Mouse (Mus musculus): ENCODE measurements around the gene Lama5. TPM values are rescaled to one million over a fixed set of nuclear protein-coding genes. Genes with fewer than 3 reads are reported as not detected.

The Lama5 gene
- 5.6 and 16.0 TPM in 2 replicates for polyA plus RNA-seq (2012; rRNA removed)

DNA sequence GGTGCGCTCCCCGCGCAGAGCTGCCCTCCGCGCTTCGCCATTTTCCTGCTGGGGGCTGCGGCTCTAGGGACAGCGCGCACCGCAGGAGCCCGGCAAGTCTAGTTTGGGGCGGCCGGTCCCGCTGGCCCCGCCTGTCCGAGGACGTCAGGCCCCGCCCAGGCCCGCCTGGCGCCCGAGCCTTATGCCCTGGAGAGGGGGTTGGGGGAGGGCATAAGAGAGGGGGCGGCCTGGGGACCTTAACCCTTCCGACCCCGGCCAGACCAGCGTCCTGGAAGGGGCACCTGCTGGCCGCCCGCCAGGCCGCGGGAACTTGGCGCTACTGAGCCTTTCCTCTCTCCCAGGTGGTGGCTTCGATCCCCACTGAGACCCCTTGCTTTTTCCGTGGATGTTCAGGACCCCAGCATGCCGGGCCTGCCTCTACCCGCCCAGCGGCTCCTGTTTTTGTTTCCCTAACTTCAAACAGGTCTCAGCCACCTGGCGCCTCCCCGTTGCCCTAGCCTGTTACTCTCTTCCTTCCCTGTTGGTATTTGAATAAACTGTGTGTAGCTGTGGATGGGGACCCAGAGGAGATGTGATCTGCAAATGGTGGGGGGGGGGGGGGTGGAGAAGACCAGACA lies at the start of gene Lama5:
Gene Lama5 (minus strand): TSS at position 98 of the 617 bp plus-strand sequence.

DNA sequence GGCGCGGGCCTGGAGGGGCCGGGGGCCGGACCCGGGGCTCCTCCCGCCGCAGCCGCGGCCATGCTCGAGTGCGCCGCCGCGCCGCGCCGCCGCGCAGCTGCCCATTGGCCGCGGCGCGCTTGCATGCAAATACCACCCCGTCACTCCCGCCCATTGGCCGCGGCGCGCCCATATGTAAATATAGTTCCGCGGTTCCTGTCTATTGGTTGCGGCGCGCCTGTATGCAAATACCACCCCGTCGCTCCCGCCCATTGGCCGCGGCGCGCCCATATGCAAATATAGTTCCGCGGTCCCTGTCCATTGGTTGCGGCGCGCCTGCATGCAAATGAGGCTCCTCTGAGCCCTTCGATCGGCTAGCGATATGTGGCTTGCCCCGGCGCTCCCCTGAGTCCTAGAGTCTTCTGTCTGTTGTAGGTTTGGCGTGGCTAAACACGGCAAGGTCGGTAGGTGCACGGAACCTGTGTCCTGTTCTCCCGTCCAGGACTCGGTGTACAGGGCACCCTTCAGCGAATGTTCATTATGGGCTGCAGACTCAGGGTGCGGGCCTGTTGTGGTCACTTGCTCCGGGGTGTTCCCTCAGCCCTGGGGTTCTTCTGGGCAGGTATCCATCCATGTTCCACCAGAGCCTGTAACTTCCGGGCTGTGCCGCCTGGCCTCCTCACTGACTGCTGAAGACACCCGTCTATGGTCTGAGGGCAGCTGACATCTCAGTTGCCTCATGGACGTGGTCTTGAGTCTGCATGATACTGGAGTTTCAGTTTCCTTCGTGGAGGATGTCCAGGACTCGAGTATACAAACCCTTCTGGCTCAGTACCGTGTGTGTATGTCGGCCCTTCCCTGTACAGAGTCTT lies 48.0 kb upstream of the Lama5 start, which contains the start of gene Cables2:
Gene Cables2 (minus strand): TSS at position 103 of the 851 bp plus-strand sequence.

DNA sequence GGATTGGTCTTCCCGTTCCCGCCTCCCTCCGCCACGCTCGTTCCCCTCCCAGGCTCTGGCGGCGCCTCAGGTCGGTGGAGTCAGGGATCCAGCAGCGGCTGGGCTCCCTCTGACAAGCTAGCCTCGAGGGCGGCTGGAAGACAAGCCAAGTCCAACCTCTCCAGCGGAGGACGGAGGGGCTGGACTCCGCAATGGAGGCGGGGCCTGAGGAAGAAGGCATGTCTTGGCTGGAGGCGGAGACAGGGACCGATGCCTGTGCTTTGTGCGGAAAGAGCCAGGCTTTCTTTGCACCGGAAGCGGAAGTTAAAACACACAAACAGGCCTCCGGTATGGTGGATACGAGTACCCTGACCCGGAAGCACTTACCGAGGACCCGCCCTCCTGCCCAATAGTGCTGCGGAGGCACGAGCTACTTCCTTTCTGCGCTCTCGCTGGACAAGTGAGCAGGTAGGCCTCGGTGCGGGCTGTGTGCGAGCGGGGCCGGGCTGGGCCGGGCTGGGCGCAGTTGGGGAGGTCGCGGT lies 31.4 kb upstream of the Lama5 start, which contains the start of gene Rps21:
Gene Rps21 (plus strand): TSS at position 377 of the 521 bp plus-strand sequence.

DNA sequence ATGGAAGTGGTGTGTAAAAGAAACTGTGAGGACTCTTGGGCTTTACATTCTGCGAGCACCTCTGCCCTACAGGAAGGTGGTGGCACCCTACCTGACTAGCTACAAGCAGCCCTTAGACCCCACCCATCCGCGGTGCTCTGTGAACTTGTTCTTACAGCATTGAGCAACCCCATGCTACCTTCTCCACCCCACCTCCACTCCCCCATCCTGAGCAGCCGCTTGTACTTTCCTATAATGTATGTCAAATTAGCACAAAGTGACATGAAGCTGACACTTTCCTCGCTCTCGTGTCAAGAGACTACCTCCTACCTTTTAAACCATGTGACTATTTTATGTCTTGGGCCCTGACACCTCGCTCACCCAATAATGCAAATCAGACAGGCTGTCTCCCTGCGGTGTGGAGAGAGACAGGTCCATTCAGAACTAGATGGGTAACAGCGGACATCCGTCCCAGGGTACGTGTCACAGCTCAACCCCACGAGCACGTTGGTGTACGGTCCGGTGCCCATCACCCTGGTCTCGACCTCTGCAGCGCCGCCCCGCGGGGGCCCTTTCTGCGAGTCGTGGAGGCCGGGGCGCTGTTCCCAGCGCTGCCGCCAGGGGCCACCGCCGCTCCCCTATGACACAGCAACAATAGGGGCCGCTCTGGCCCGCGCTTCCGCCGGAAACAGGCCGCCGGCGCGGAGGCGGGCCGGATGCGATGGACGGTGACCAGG lies 54.7 kb downstream of the Lama5 start, which contains the start of gene Adrm1:
Gene Adrm1 (plus strand): TSS at position 680 of the 716 bp plus-strand sequence.

Other genes starting within 250 kb of the Lama5 start
- 19.5 and 49.6 TPM in 2 replicates for gene Taf4, start 249.2 kb downstream of the Lama5 start, polyA plus RNA-seq (2012; rRNA removed)
- 139 and 142 TPM in 2 replicates for gene Lsm14b, start 200.9 kb downstream of the Lama5 start, polyA plus RNA-seq (2012; rRNA removed)
- gene Psma7, start 183.4 kb downstream of the Lama5 start, polyA plus RNA-seq (2012; rRNA removed) = 428 and 481 TPM in 2 replicates
- 11.0 and 19.2 TPM in 2 replicates for gene Ss18l1, start 183.3 kb downstream of the Lama5 start, polyA plus RNA-seq (2012; rRNA removed)
- gene Mtg2, start 155.3 kb downstream of the Lama5 start, polyA plus RNA-seq (2012; rRNA removed) = 30.3 and 44.3 TPM in 2 replicates
- gene Hrh3, start 121.4 kb downstream of the Lama5 start, polyA plus RNA-seq (2012; rRNA removed) = 6.2 TPM in 2 replicates
- gene Osbpl2, start 106.6 kb downstream of the Lama5 start, polyA plus RNA-seq (2012; rRNA removed) = 23.3 and 24.7 TPM in 2 replicates
- gene Adrm1, start 54.4 kb downstream of the Lama5 start, polyA plus RNA-seq (2012; rRNA removed) = 91.3 and 116 TPM in 2 replicates
- gene Rps21, start 31.5 kb upstream of the Lama5 start, polyA plus RNA-seq (2012; rRNA removed) = 1,280 and 3,511 TPM in 2 replicates
- 19.3 and 32.7 TPM in 2 replicates for gene Cables2, start 47.6 kb upstream of the Lama5 start, polyA plus RNA-seq (2012; rRNA removed)
- 0.13 and 0.19 TPM in 2 replicates for gene Rbbp8nl, start 64.0 kb upstream of the Lama5 start, polyA plus RNA-seq (2012; rRNA removed)
- 0.47 and 1.9 TPM in 2 replicates for gene Gata5, start 108.8 kb upstream of the Lama5 start, polyA plus RNA-seq (2012; rRNA removed)
- gene Slco4a1, start 230.4 kb upstream of the Lama5 start, polyA plus RNA-seq (2012; rRNA removed) = 3.9 and 4.9 TPM in 2 replicates